Mouse (Mus musculus) cerebral cortex, adult 2 months (tissue): ENCODE measurements around the gene Rap1gap2.

Experiments
- WGBS: fragments of 180-500 bp; shearing (Covaris S2); methylation state at CpG from one replicate; pipeline ENCODE4 v1.1.7; 2018; 5-methylcytosine and 5-hydroxymethylcytosine counted together

The Rap1gap2 gene

GRCm38 (mm10) chr11:74458400-74458799 lies 152.3 kb downstream of the Rap1gap2 start:
- WGBS: 63% methylated on average over 3 of the region's 3 CpGs

GRCm38 (mm10) chr11:74457194-74457593 lies 153.5 kb downstream of the Rap1gap2 start:
- whole genome bisulfite sequencing: 68% methylated on average over 10 of the region's 10 CpGs

GRCm38 (mm10) chr11:74448556-74448955 lies 162.2 kb downstream of the Rap1gap2 start:
- 52% methylated on average over 4 of the region's 4 CpGs for WGBS

- WGBS: 55% methylated on average over 6 of the region's 6 CpGs
Observed at GRCm38 (mm10) chr11:74447991-74448403, 162.7 kb downstream of the Rap1gap2 start.

GRCm38 (mm10) chr11:74445591-74445990 lies 165.1 kb downstream of the Rap1gap2 start:
- WGBS: 87% methylated on average over 3 of the region's 3 CpGs

GRCm38 (mm10) chr11:74443924-74444256 lies 166.8 kb downstream of the Rap1gap2 start:
- 71% methylated on average over 5 of the region's 5 CpGs for whole genome bisulfite sequencing

- 87% methylated on average over 6 of the region's 6 CpGs for WGBS
Observed at GRCm38 (mm10) chr11:74443147-74443923, 167.4 kb downstream of the Rap1gap2 start.

- WGBS: 83% methylated on average over 4 of the region's 4 CpGs
Observed at GRCm38 (mm10) chr11:74442396-74442795, 168.3 kb downstream of the Rap1gap2 start.

- 83% methylated on average over 8 of the region's 8 CpGs for WGBS
Observed at GRCm38 (mm10) chr11:74440112-74440511, 170.6 kb downstream of the Rap1gap2 start.

- 43% methylated on average over 6 of the region's 6 CpGs for WGBS
Observed at GRCm38 (mm10) chr11:74439202-74439601, 171.5 kb downstream of the Rap1gap2 start.

- WGBS: 71% methylated on average over 4 of the region's 4 CpGs
Observed at GRCm38 (mm10) chr11:74438249-74438648, 172.5 kb downstream of the Rap1gap2 start.

GRCm38 (mm10) chr11:74435366-74435765 lies 175.3 kb downstream of the Rap1gap2 start:
- WGBS: 84% methylated on average over 2 of the region's 2 CpGs

GRCm38 (mm10) chr11:74433000-74433399 lies 177.7 kb downstream of the Rap1gap2 start:
- 70% methylated on average over 4 of the region's 4 CpGs for WGBS

- WGBS: 45% methylated on average over 11 of the region's 11 CpGs
Observed at GRCm38 (mm10) chr11:74429798-74430529, 180.8 kb downstream of the Rap1gap2 start.

GRCm38 (mm10) chr11:74426306-74426705 lies 184.4 kb downstream of the Rap1gap2 start:
- WGBS: 49% methylated on average over 5 of the region's 5 CpGs

GRCm38 (mm10) chr11:74422019-74422418 lies 188.7 kb downstream of the Rap1gap2 start:
- 94% methylated on average over 6 of the region's 6 CpGs for WGBS

GRCm38 (mm10) chr11:74421151-74421550 lies 189.6 kb downstream of the Rap1gap2 start:
- 72% methylated on average over 4 of the region's 4 CpGs for WGBS

- 64% methylated on average over 4 of the region's 4 CpGs for WGBS
Observed at GRCm38 (mm10) chr11:74419601-74420000, 191.1 kb downstream of the Rap1gap2 start.

- WGBS: 56% methylated on average over 12 of the region's 12 CpGs
Observed at GRCm38 (mm10) chr11:74415736-74416135, 195.0 kb downstream of the Rap1gap2 start.

- WGBS: 82% methylated on average over 9 of the region's 9 CpGs
Observed at GRCm38 (mm10) chr11:74414112-74414511, 196.6 kb downstream of the Rap1gap2 start.

GRCm38 (mm10) chr11:74413449-74413972 lies 197.2 kb downstream of the Rap1gap2 start:
- 66% methylated on average over 3 of the region's 3 CpGs for WGBS

- 84% methylated on average over 3 of the region's 3 CpGs for WGBS
Observed at GRCm38 (mm10) chr11:74412462-74412861, 198.3 kb downstream of the Rap1gap2 start.

- 80% methylated on average over 3 of the region's 3 CpGs for WGBS
Observed at GRCm38 (mm10) chr11:74411943-74412342, 198.8 kb downstream of the Rap1gap2 start.
